Mouse (Mus musculus) cerebellum, adult 8-10 months (tissue): ENCODE data around the gene Fasn.
"Not testable (repeated sequence)": the region's sequence is repeated elsewhere in the genome, so short reads cannot be mapped to it uniquely, and the experiment has no call there.

ENCODE experiments used
- DNase-seq: peaks from one replicate; pipeline ENCODE4 v3.0.0; 2022

Gene Fasn

DNA sequence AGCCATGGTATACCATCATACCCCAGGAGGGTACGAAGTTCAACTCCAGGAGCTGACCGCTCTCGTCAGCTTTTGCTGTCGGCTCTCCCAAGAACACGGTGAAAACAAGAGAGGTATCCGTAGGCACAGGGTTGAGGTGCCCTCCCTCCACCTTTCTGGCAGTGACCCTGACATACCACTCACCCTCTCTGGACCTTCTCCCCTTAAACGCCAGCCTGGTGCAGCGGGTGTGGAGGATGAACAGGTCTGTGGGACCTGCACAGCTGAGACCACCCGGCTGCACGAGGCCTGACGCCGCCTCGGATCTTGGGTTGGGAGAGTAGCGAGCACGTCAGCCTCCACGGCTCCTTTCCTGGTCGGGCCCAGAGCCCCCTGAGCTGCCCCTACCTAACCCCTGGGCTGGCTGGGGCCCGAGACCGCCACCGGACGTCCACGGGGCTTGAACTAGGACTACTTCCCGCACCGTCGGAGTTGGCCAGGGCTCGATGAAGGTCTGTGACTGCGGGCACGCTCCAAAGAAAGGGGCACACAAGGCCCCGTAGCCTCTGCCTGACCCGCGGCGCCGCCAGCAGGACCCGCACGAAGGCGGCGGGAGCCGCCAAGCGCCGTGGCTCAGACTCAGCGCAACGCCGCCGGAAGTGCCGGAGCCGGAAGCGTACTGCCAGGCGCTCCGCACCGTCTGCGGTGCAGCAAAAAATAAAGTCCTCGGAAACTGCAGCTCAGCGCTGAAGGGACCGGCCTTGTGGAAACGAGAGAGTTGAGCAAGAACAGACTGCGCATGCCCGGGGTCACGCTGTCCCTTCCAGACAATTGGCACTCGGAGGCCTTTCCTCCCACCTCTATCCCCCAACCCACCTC, 28.4 kb downstream of the Fasn start, which contains the start of gene Dus1l:
TSS of gene Dus1l (minus strand) at position 648 of the 858 bp plus-strand sequence.
- peak; percentile 99 for DNase-seq

DNA sequence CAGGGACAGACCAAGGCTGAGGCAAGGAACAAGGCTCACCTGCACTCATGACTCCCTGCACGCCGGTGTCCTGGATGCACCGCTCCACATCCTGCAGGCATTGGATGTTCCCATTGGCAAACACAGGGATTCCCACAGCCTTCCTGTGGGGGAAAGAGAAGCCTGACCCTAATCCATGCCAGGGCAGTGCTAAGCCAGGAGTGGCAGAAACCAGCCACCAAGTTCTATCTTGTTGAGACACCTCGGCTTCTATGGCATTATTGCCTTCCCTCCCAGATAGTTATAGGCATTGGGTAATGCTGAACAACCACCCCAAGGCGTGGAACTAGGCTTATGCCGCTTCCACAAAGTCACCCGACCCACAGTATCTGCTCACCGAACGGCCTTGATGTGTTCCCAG, 31.7 kb downstream of the Fasn start:
- no peak for DNase-seq

DNA sequence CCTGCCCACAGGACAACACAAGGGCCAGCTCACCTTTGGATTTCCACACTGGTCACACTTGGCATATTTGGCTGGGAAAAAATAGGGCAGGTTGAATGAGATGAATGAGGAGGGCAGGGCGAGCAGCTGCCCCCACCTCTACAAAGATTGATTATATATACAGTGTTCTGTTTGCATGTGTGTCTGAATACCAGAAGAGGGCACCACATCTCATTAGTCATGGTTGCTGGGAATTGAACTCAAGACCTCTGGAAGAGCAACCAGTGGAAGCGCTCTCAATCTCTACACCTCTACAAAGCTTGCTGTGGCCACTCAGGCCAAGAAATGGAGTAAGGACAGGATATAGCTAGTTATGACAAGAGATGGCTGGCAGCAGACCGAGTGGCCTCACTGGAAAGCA, 34.5 kb downstream of the Fasn start:
- no peak for DNase-seq

DNA sequence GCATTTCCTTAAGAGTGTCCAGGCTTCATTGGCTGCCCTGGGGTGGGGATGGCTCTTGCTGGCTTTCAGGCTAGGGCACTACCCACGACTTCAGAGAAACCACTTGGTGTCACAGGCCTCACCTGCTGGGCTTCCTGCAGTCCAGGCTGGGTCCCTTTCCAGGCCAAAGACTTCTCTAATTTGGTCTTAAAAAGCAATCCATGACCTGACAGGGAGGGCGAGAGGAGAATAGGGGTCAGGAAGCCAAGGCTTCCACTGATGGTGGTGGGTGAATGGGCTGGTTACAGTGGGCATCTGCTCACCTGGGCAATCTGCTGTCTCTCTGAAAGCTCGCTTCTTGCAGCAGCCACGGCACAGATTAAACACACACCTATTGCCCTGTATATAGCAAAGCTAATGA, 35.0 kb downstream of the Fasn start:
- no peak for DNase-seq

DNA sequence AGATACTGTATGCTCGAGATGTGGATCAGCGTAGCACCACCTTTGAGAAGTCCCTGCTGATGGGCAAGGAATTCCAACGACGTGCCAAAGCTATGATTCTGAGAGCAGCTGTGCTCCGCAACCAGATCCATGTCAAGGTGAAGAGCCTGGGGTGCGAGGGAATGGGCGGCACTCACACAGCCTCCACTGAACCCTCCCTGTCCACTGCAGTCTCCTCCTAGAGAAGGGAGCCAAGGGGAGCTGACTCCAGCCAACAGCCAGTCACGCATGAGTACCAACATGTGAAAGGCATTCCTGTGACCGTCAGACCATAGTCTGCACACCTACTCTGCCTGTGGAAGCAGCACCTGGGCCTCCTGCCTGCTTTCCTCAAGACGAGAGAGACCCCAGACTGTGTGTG, 35.9 kb downstream of the Fasn start:
- not testable (repeated sequence) for DNase-seq

DNA sequence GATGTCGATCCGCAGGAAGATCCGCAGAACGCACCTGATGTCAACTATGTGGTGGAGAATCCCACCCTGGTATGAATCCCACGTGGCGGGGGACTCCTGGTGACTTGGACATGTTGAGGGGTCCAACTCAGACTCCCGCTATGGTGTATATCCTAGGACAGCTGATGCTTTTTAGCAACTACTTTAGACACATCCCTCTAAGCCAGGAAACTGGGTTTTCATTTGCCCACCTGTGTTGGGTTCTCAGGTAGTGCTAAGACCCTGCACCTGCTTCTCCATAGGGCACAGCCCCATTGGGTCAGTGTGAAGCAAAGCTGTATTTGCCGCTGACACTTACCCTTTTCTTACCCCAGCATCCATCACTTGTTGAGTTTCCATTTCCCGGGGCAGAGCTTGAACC, 39.2 kb downstream of the Fasn start:
- DNase-seq = no peak

DNA sequence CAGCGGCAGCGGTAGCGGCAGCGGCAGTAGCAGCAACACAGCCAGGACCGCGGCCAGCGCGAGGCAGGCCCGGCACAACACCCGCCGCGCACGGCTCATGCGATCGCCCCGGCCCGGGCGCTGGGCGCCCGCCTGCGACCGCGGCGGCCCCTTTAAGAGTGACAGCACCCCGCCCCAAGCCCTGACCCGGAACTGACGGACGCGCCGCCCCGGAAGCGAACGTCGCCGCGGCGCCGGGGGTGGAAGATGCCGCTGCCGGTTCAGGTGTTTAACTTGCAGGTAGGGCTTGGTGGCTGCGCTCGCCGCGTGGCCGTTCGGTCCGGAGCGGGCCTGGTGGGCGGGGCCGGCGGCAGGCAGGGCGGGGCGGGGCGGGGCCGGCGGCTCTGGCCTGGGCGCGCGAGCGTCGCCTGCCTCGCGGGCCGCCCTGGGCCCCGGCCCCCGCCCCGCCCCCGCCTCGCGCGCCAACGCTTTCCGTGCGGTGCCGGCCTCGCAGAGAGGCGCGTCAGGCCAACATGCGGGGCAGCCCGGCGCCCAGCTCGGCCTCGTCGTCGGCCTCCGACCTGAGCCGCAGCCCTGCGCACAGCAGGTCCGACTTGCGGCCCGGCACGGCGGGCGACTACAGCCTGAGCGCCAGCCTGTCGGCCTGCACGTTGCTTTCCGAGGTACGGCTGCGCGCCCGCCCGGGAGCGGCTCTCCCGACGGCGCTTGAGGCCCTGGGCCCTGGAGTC, 40.1 kb downstream of the Fasn start, which contains the start of the genes Rfng and Gps1:
TSS of gene Rfng (minus strand) at position 144 of the 728 bp plus-strand sequence.
TSS of gene Gps1 (plus strand) at position 209 of the 728 bp plus-strand sequence.
- peak; percentile 75 for DNase-seq

DNA sequence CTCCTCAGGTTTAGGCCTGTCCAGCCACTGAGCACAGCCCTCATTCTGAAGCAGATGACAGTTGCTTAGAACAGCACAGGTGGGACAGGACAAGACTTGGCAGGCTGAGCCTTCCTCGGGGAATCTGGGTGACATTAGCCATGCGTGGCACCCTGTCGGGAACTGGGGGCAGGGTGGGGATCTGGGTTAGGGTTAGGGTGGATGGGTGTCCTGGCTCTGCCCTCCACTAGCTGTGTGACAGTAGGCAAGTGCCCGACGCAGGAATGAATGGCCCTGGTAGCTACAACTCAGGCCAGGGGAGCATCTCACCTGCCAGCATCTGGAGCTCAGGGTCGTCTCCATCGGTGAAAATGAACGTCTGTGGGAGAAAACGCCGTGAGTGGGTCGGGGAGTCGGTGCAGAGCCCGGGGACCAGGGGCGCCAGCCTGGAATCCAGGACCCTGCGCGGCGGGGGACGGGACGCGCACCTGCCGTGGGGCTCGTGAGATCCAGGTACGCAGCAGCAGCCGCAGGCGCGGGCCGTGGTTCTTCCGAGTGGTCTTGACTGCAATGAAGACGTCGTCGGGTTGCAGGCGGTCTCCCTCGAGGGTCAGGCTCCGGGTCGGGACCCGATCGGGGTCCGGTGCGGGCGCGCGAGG, 40.8 kb downstream of the Fasn start:
- no peak for DNase-seq

DNA sequence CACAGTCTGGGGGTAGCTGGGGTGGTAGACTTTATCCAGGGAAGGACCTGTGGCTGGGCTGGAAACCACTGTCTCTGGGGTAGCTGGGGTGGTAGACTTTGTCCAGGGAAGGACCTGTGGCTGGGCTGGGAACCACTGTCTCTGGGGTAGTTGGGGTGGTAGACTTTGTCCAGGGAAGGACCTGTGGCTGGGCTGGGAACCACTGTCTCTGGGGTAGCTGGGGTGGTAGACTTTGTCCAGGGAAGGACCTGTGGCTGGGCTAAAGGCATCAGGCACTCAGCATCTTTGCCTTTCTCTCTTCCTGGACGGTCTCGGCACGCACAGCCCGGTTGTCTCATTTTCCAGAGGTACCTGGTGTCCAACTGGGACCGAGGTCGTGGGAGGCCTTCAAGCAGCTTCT, 43.0 kb downstream of the Fasn start:
- not testable (repeated sequence) for DNase-seq

DNA sequence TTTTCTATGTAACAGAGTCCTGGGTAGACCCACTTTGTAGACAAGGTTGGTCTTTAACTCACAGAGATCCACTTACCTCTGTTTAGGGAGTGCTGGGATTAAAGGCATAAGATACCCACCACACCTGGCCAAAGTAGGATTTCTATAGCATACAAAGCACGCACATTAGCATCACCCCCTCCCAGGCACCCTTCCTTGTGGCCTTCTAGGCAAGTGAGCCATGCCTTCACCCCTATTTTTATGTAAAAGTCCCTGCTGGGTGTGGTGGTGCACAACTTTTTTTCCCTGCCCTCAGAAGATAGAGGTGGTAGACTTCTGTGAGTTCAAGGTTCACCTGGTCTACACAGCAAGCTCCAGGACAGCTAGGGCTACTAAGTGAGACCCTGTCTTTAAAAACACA, 44.5 kb downstream of the Fasn start:
- no peak for DNase-seq

DNA sequence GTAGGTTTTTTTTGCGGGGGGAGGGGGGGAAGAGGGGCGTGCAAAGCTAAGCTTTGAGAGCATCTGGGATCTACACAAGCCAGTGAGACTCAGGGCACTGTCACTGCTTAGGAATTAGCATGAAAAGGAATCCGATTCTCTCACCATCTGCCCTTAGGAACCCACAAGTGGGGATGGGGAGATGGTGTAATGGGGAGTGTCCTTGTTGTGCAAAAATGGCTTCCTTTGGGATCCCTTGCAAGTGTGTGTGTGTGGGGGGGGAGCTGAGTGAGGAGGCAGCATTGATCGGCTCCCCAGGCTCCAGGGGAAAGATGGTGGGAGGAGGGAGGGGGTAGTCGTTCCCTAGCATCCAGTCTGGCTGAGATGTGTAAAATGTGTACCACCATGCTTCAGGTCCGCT, 47.2 kb downstream of the Fasn start:
- no peak for DNase-seq

DNA sequence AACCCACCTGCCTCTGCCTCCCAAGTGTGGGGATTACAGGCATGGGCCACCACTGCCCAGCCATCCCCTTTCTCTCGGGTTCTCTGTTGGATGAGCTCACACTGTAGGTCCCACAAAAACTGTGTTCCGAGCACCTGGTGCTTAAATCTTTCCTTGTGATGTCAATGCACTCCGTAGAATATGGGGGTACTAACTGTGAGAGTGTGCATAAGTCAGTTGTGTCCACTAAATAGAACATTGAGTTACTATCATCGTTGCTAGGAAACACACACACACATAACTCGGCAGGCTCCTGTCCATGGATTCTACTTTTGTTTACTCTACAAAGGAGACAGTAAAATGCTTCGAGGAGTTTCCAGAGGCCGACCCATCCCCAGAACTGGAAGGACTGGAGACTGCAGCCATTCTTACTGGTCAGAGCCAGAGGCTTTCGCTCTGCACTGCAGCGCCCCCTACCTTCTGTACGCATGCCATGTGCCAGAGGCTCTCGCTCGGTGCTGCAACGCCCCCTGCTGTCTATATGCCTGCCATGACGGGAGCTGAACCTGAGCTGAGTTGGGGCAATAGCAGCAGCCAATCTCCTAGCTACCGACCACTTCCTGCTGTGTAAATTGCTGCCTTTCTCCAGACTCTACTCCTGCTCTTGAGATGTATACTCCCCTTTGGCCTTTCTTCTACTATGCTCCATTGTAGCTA, 48.4 kb downstream of the Fasn start:
- DNase-seq = peak; percentile 97

DNA sequence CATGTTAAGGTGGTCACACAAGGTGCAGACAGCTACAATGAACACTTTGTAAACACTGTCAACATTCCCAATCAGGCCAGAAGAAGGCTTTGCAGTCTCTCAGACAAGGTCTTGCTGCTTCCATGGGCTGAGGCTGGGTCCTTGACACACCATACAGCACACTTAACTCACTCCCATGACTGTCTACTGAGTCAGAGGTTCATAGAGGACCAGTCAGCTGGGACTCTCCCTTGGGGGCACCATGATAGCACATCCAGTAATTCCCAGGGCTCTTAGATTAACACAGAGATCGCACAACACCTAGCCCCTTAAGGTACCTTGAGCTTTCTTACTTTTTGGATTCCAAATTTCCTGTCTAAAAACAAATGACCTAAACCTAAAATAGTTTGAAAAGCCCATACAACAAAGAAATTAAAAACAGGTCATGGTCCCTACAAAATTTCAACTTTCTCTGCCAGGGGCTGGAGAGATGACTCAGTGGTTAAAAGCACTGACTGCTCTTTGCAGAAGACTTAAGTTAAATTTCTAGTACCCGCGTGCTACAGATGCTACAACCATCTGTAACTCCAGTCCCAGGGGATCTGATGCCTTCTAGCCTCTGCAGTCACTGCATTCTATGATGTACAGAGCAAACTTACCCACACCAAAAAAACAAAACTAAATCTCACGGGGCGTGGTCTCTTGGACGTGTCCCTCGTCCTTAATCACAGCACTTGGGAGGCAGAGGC, 50.7 kb downstream of the Fasn start:
- no peak for DNase-seq

DNA sequence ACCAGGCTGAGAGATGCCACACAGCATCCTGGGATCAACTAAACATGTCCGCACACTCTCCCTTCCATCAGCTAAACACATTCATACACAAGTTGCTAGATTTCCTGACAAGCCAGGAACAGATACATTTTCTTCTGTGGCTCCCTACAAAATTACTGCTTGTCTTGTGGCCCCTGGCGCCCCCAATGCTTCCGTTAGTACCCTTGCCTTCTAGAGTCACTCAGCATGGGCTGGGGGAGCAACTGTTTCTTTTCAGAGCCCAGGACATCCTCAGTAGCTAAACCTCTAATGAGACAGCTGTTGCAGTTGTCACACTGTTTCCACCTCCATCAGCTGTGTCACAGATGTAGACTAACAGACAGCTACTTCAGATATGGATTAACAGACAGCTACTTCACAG, 51.6 kb downstream of the Fasn start:
- DNase-seq = no peak

DNA sequence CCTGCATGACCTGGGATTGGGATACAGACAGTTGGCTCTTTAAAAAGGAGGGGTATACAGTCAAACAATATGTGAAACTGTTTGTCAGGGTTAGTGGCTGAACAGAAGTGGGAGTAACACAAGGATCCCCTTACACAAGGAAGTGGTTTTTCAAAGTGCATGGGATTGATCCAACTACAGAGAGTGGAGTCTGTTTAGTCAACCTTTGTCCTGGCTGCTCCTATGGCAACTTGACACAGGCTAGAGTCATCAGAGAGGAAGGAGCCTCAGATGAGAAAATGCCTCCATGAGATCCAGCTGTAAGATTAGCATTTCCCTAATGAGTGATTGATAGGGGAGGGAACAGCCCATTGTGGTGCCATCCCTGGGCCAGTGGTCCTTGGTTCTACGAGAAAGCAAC, 56.1 kb downstream of the Fasn start:
- DNase-seq = no peak

DNA sequence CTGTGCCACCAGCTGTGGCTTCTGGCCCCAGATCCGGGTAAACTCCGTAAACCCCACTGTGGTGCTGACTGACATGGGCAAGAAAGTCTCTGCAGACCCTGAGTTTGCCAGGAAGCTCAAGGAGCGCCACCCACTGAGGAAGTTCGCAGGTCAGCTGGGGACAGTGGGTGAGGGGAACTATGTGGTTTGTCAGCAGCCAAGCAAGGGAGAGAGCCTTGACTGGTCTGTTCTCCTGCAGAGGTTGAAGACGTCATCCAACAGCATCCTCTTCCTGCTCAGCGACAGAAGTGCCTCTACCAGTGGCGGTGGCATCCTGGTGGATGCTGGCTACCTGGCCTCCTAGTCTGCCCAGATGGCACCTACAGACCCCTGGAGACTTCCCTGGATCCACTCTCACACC, 57.3 kb downstream of the Fasn start:
- DNase-seq = not testable (repeated sequence)

DNA sequence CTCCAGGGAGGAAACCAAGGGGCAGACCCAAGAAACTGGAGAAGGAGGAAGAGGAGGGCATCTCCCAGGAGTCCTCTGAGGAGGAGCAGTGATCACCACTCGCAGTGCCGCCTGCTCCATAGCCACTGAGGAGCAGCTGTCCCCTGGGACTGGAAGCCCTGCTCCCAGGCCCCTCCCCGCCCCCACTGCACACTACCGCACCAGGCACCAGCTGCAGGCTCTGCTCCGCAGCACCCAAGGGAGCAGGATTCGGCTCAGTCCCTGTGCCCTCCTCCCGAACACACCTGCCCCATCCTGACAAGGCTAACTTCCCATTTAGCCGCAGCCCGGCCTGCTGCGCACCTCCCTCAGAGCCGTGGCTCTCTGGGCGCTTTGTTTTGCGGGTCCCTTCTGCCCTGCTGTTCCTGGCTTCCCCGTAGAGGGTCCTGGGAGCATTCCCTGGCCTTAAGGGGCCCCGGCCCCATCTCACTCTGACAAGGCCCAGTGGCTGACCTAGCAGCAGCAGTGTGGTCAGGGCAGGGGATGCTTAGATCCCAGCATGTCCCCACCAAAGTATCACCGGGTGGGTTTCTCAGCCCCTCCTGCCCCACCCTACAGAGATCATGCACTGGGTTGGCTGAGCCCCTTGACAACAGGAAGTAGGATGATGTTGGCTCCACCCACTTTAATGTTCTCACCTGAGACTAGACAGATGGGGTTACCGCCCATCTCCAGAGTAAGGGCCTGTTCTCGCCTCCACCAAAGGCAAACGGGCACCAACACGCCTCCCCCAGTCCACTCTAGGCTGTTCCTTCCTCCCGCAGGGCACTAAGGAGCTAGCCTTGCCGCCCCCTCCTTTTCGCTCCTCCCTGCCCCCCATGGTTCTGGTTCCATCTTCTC, 61.0 kb downstream of the Fasn start:
- DNase-seq = not testable (repeated sequence)

DNA sequence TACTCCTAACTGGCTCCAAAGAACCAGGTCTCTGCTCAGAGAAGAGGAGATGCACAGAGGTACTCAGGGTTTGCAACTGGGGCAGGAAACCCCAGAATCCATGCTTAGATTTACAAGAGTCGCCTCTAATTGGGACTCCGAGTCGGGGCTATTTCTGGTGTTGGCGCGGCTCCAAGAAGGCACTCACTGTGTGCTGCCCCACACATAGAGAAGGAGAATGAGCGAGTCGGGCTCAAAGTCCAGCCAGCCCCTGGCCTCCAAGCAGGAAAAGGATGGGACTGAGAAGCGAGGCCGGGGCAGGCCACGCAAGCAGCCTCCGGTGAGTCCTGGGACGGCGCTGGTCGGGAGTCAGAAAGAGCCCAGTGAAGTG, 61.7 kb downstream of the Fasn start, which contains the start of gene Hmga1b:
TSS of gene Hmga1b (plus strand) at position 123 of the 370 bp plus-strand sequence.
- DNase-seq = not testable (repeated sequence)

DNA sequence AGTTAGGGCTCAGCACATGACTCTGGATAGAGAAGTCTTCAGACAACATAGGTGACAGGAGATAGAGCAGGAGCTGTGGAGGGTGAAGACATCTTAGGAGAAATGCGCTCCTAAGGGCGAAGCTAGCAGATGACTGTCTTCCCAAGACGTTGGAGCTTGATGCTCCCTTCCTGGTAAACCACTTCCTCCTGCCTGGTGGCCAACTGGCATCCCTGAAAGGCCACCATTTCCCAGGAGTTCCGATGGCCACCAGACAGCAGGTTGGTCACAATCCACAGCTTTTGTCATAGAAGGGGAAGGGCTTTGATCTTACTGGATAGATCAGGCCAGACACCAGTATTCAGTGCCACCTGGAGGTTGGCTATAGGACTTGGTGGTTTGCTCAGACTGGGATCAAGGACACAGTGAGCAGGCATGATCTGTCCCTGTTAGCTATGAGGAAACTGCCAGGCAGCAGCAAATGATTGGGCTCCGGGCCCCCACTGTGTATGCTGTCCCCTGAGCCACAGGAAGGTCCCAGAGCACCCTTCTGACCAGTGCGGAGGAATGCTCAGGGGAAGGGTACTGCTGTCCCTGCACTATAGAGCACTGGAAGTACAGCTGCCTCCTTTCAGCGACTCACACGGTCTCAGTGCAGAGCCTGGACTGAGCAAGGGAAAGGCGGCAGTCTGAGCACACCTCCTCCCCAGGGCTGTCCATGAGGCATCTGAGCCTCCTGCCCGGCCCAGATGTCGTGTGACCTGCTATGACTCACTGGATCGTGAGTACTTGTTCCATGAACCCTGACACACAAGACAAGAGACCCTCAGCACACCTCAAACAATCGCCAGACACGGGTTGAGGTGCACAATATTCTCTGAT, 62.3 kb downstream of the Fasn start:
- DNase-seq = no peak

DNA sequence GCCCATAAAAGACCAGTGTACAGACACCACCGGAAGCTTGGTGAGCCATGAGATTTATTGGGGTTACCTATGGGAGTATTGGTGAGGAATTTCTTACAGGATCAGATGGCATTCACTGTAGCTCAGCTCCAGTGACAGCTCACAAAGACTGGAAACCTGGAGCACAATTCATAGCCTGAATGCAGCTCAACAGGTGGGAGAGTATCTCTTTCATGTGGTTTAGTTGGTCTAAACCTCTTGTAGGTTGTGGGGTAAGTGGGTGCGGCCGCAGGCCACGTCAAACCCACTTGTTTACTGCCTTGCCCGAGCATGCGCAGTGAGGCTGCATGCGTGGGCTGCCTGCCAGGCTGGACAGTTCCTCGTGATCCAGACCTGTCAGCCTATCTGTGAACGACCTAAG, 64.1 kb downstream of the Fasn start:
- DNase-seq = no peak
